Mouse (Mus musculus) liver, adult 10 weeks (tissue): ENCODE results near the gene A330070K13Rik. TPM values are rescaled to one million over a fixed set of nuclear protein-coding genes. Genes with fewer than 3 reads are reported as not detected.

ENCODE experiments used
- polyA plus RNA-seq: library from polyadenylated mRNA; stranded (reverse); fragments of 350-450 nt; fragmentation: Illumina TruSeq; extraction: RNeasy Lipid Tissue Mini Kit (QIAGEN cat#74804); gene quantifications from one replicate; pipeline ENCODE4 v1.2.3, GENCODE M21; 2014; ENCODE audit warnings: low read depth, low replicate concordance

A330070K13Rik gene
- not detected for polyA plus RNA-seq

DNA sequence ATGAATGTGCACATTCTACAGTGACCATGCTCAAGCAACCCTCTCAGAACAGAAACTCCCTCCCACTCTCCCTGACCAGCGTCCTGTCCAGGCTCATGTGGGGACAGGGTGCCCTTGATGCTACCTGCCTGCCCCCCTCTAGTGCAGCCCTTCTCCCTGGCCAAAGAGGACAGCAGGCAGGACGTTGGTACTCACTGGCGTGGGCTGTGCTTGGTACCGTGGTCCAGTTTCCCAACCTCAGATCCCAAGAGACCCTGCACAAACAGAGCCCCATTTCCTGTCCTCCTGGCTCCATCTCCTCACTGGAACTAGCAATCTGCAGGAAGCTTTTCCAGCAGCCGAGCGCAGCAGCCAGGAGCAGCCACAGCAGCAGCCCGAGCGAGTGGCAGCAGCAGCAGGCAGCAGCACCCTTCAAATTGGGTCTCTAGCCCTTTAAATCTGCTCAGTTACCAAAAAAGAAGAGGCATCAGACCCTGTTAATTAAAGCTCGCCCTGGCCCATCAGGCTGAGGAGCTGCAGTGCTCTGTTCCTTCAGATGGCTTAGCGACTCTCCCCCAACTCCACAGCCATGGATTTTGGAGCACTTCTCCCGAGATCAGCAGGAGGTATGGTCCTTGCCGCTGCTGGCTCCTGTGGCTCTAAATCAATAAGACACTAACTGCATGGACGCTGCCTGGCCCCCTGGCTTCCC, at the start of gene A330070K13Rik:
Gene A330070K13Rik, minus strand, starts transcription at position 410 of the 691 bp plus-strand sequence.

DNA sequence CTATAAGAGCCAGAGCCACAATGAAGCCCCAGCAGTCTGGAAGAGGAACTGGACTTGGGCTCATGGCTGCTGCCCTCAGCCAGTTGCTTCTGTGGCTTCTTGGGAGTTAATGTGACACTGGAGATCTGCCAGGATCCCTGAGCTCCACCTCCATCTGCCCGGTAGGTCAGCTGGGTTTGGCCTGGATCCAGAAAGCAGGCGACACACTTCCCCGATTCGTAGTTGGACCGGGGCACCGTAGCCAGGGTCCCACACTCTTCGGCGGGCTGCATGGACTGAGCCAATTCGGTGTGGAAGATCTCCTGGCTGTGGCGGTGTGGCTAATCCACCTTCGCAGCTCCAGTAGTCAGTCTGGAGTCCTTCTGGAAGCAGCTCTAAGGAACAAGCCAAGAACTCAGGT, 15.2 kb downstream of the A330070K13Rik start, which contains the start of gene Caln1:
Gene Caln1, plus strand, starts transcription at position 219 of the 400 bp plus-strand sequence.

Other genes with a start within 250 kb of the A330070K13Rik start
- 1.0 TPM for gene Kctd7, start 239.8 kb downstream of the A330070K13Rik start, polyA plus RNA-seq
- 14.8 TPM for gene Rabgef1, start 212.8 kb downstream of the A330070K13Rik start, polyA plus RNA-seq
- gene Tmem248, start 167.6 kb downstream of the A330070K13Rik start, polyA plus RNA-seq = 32.9 TPM
- 47.8 TPM for gene Sbds, start 129.1 kb downstream of the A330070K13Rik start, polyA plus RNA-seq
- 2.3 TPM for gene Tyw1, start 129.0 kb downstream of the A330070K13Rik start, polyA plus RNA-seq
- 1.4 TPM for gene Caln1, start 15.2 kb downstream of the A330070K13Rik start, polyA plus RNA-seq